Mouse (Mus musculus): ENCODE results near the gene Bcam. TPM values are rescaled to one million over a fixed set of nuclear protein-coding genes. Genes with fewer than 3 reads are reported as not detected.
"Not testable (repeated sequence)": the region's sequence is repeated elsewhere in the genome, so short reads cannot be mapped to it uniquely, and the experiment has no call there.

Gene Bcam
- polyA plus RNA-seq, 1 experiment: 20.3 TPM

DNA sequence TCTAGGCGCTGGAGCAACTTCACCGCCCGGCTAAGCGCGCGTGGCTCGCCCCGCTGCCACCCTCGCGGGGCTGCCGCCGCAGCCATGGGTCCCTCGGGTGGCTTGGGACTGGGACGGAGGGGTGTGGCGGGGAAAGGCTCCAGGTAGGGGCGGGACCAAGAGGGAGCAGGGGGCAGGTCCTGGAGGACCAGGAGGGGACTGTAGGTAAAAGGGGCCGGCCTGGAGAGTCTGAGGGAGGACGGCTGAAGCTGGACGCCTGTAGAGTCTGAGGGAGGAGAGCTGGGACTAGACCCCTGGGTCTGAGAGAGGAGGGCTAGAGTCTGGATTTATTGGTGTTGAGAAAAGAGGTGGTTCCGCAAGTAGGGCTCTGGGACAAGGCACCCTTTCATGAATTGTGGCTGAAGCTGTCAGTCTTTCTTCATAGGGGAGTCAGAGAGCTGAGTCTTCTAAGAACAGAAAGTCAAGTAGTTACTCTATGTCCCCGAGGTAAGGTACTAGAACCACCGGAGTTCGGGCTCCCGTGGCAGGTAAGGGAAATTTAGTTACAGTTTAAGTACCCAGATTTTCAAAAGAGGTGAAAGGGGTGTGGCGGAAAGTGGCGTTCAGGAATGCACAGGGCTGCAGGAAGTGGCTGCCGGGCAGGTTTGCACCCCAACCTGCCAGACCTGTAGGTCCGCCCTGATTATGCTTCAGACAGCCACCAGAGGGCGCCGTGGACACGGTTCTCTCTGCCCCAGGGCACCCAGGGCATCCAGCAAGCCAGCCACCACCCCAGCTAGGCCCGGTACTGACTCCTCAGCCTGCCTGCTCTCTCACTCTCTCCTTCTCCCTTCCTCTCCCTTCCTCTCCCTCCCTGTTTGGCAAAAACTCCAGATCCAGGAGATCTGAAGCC is 26.1 kb upstream of the Bcam start, which contains the start of gene Cblc:
Gene Cblc (minus strand): TSS at position 113 of the 892 bp plus-strand sequence.
- Histone ChIP-seq H3K27me3 (ENCODE audit: control insufficient read depth, insufficient read depth, low read length) (no peaks in the 10 kb centered on the region), H3K4me1 (ENCODE audit: control insufficient read depth, insufficient read depth, insufficient read length, low read length) (peaks cover 10% of the 10 kb centered on the region), H3K4me3 (ENCODE audit: low read depth, low read length) (peak within 1 kb of the TSS; percentile 84), H3K36me3 (ENCODE audit: control insufficient read depth, insufficient read depth, low read length) (peaks cover 5% of the 10 kb centered on the region), H3K27ac (ENCODE audit: insufficient read depth, low read depth, low read length) (peak within 1 kb of the TSS; percentile 92)
- WGBS: 1% methylated on average over 32 of the region's 32 CpGs
- peak; percentile 86 for TF ChIP-seq CTCF (IDR thresholded peaks at IDR 0.05; ENCODE audit: extremely low read depth, insufficient read length, insufficient replicate concordance, low read depth, low read length)
- peak; percentile 87 for TF ChIP-seq POLR2A (IDR thresholded peaks at IDR 0.05; ENCODE audit: low read depth, low read length)

- TF ChIP-seq POLR2A (IDR thresholded peaks at IDR 0.05; ENCODE audit: low read depth, low read length) (no peak), CTCF (IDR thresholded peaks at IDR 0.05; ENCODE audit: extremely low read depth, insufficient read length, insufficient replicate concordance, low read depth, low read length) (no peak)
- Histone ChIP-seq H3K36me3 (ENCODE audit: control insufficient read depth, insufficient read depth, low read length) (peaks cover 7% of the 10 kb centered on the region), H3K27me3 (ENCODE audit: control insufficient read depth, insufficient read depth, low read length) (no peaks in the 10 kb centered on the region), H3K4me3 (ENCODE audit: low read depth, low read length) (peak overlapping the region; percentile 84), H3K27ac (ENCODE audit: insufficient read depth, low read depth, low read length) (peak overlapping the region; percentile 86), H3K4me1 (ENCODE audit: control insufficient read depth, insufficient read depth, insufficient read length, low read length) (peaks cover 10% of the 10 kb centered on the region)
- 8% methylated on average over 18 of the region's 18 CpGs for WGBS
Measured at GRCm38 (mm10) chr7:19796254-19796653, 25.4 kb upstream of the Bcam start.

- 54% methylated on average over 2 of the region's 2 CpGs for WGBS
- Histone ChIP-seq H3K27me3 (ENCODE audit: control insufficient read depth, insufficient read depth, low read length) (no peaks in the 10 kb centered on the region), H3K36me3 (ENCODE audit: control insufficient read depth, insufficient read depth, low read length) (peaks cover 9% of the 10 kb centered on the region), H3K27ac (ENCODE audit: insufficient read depth, low read depth, low read length) (peak overlapping the region; percentile 67), H3K4me3 (ENCODE audit: low read depth, low read length) (no peak overlapping the region), H3K4me1 (ENCODE audit: control insufficient read depth, insufficient read depth, insufficient read length, low read length) (peaks cover 10% of the 10 kb centered on the region)
- TF ChIP-seq CTCF (IDR thresholded peaks at IDR 0.05; ENCODE audit: extremely low read depth, insufficient read length, insufficient replicate concordance, low read depth, low read length) (no peak), POLR2A (IDR thresholded peaks at IDR 0.05; ENCODE audit: low read depth, low read length) (no peak)
Measured at GRCm38 (mm10) chr7:19795236-19795635, 24.4 kb upstream of the Bcam start.

DNA sequence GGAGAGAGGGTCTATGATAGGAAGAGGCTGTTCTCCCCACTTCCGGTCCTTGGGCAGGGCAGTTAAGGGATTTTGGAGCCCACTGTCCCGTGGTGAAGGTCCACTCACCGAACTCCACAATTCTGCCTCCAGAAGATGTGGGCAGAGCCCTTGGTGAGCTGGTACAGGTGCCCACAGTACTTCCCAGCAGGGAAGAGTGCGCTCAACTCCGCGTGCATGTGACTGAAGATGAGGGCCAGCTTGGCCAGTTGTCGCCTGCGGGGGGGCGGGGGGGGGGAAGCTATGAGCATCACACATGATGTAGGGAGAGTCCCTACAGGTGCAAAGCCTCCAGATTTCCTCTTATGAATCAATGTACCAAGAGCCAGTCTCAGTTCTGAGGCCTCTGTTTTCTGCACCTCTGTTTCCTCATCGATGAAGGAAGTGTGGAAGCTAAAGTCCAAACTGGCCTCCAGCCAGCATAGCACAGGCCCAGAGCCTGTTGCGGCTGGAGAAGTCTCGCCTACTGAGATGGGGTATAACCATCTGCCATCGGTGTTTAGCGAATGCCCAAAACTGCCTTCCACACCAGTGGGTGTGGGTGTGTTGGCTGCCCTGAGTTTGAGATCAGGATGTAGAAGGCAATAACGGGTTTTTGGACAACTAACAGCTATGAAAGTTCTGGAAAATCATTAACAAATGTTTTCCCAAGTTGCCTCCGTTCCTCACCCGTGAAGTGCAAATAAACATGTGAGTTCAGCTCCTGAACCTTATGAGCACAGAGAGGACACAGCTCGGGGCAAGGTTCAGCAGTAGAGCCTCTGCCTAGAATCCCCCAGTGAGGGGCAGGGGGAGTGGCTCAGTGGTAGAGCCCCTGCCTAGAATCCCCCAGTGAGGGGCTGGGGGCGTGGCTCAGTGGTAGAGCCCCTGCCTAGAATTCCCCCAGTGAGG is 22.1 kb upstream of the Bcam start:
- Histone ChIP-seq H3K27me3 (ENCODE audit: control insufficient read depth, insufficient read depth, low read length) (no peaks in the 10 kb centered on the region), H3K4me3 (ENCODE audit: low read depth, low read length) (no peak overlapping the region), H3K36me3 (ENCODE audit: control insufficient read depth, insufficient read depth, low read length) (peaks cover 25% of the 10 kb centered on the region), H3K4me1 (ENCODE audit: control insufficient read depth, insufficient read depth, insufficient read length, low read length) (peaks cover 13% of the 10 kb centered on the region), H3K27ac (ENCODE audit: insufficient read depth, low read depth, low read length) (peak overlapping the region; percentile 87)
- TF ChIP-seq POLR2A (IDR thresholded peaks at IDR 0.05; ENCODE audit: low read depth, low read length): no peak
- TF ChIP-seq CTCF (IDR thresholded peaks at IDR 0.05; ENCODE audit: extremely low read depth, insufficient read length, insufficient replicate concordance, low read depth, low read length): no peak
- WGBS: 33% methylated on average over 19 of the region's 19 CpGs

DNA sequence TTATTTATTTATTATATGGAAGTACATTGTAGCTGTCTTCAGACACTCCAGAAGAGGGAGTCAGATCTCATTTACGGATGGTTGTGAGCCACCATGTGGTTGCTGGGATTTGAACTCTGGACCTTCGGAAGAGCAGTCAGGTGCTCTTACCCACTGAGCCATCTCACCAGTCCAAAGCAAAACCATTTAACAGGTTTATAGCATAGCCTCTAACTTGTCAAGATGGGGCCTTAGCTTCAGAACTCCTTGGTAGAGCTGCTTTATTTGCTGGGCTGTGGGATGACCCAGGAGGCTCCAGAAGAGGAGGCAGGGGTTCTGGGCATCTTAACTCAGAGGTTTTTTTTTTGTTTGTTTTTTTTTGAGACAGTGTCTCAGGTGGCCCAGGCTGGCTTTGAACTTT is 20.7 kb upstream of the Bcam start:
- not testable (repeated sequence) for H3K27ac ChIP-seq (ENCODE audit: insufficient read depth, low read depth, low read length); H3K4me3 ChIP-seq (ENCODE audit: low read depth, low read length); H3K27me3 ChIP-seq (ENCODE audit: control insufficient read depth, insufficient read depth, low read length)
- 86% methylated on average over 2 of the region's 2 CpGs for WGBS
- H3K4me1 ChIP-seq (ENCODE audit: control insufficient read depth, insufficient read depth, insufficient read length, low read length): peaks cover 13% of the 10 kb centered on the region
- H3K36me3 ChIP-seq (ENCODE audit: control insufficient read depth, insufficient read depth, low read length): peaks cover 33% of the 10 kb centered on the region

- Histone ChIP-seq H3K27me3 (ENCODE audit: control insufficient read depth, insufficient read depth, low read length) (no peaks in the 10 kb centered on the region), H3K27ac (ENCODE audit: insufficient read depth, low read depth, low read length) (no peak overlapping the region), H3K4me3 (ENCODE audit: low read depth, low read length) (peak overlapping the region; percentile 40), H3K4me1 (ENCODE audit: control insufficient read depth, insufficient read depth, insufficient read length, low read length) (peaks cover 20% of the 10 kb centered on the region), H3K36me3 (ENCODE audit: control insufficient read depth, insufficient read depth, low read length) (peaks cover 36% of the 10 kb centered on the region)
- 15% methylated on average over 19 of the region's 19 CpGs for WGBS
- TF ChIP-seq CTCF (IDR thresholded peaks at IDR 0.05; ENCODE audit: extremely low read depth, insufficient read length, insufficient replicate concordance, low read depth, low read length) (peak; percentile 97), POLR2A (IDR thresholded peaks at IDR 0.05; ENCODE audit: low read depth, low read length) (no peak)
Measured at GRCm38 (mm10) chr7:19789904-19790347, 19.1 kb upstream of the Bcam start.

Measured in small intestine, adult 2 months (tissue).